Mouse (Mus musculus) forebrain, embryonic 12.5 days (tissue): ENCODE data around the gene Rcsd1. TPM values are rescaled to one million over a fixed set of nuclear protein-coding genes. Genes with fewer than 3 reads are reported as not detected.
A peak's percentile ranks its signal among the peaks of the same experiment; 100 is the strongest.

Experiments used
- ATAC-seq: fragments of 200-750 bp; cut with Nextera tagmentation; 2 replicates; pipeline ENCODE4 v1.8.0; 2017; ENCODE audit warnings: moderate TSS enrichment; ENCODE audit not compliant: low FRiP score
- H3K27ac ChIP-seq: fragments of 300-500 bp; sonication (generic); 2 replicates; pipeline ENCODE4 v1.5.1; 2016; ENCODE audit warnings: mild to moderate bottlenecking
- H3K27me3 ChIP-seq: fragments of 300-500 bp; sonication (generic); 2 replicates; pipeline ENCODE4 v1.6.1; 2016; ENCODE audit warnings: mild to moderate bottlenecking
- H3K36me3 ChIP-seq: fragments of 300-500 bp; sonication (generic); replicated peaks from 2 replicates; pipeline ENCODE4 v1.6.1; 2016; ENCODE audit warnings: mild to moderate bottlenecking
- H3K4me1 ChIP-seq: fragments of 300-500 bp; sonication (generic); 2 replicates; pipeline ENCODE4 v1.6.1; 2016
- H3K4me2 ChIP-seq: fragments of 300-500 bp; sonication (generic); 2 replicates; pipeline ENCODE4 v1.6.1; 2016; ENCODE audit warnings: mild to moderate bottlenecking, moderate library complexity
- H3K4me3 ChIP-seq: fragments of 300-500 bp; sonication (generic); replicated peaks from 2 replicates; pipeline ENCODE4 v1.5.1; 2016; ENCODE audit warnings: mild to moderate bottlenecking
- H3K9ac ChIP-seq: fragments of 300-500 bp; sonication (generic); 2 replicates; pipeline ENCODE4 v1.6.1; 2016; ENCODE audit warnings: mild to moderate bottlenecking
- H3K9me3 ChIP-seq: fragments of 300-500 bp; sonication (generic); 2 replicates; pipeline ENCODE4 v1.6.1; 2016
- WGBS: fragments of 180-500 bp; shearing (Covaris S2); methylation state at CpG from one replicate; pipeline ENCODE4 v1.1.7; 2016; 5-methylcytosine and 5-hydroxymethylcytosine counted together
- polyA plus RNA-seq: library from polyadenylated mRNA; unstranded; fragments of >200 nt; fragmentation: Nextera tagmentation; extraction: Ambion mirVana; gene quantifications from 2 replicates; pipeline ENCODE4 v1.2.1, GENCODE M21; 2016

The Rcsd1 gene
- polyA plus RNA-seq, 1 experiment from 2014 or later = 8.1 TPM

DNA sequence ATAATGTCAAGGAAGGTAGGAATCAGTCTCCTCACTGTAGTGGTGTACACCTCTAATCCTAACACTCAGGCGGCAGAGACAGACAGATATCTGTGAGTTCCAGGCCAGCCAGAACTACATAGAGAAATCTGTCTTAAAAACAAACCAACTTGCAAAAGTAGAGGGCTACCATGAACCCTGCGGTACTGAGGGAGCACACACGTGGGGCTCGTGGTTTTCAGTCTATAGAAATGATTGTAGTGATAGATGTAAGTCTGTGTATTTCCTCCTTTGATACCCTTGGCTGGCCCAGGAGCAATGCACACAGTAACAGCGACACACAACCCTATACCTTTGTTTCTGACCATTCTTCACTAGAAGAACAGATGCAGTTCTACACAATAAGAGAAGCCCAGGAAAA, 2.4 kb upstream of the Rcsd1 start:
- 91% methylated on average over 5 of the region's 5 CpGs for WGBS
- peaks cover 7% of the 10 kb centered on the region for H3K4me1 ChIP-seq
- H3K4me3 ChIP-seq = no peak overlapping the region
- ATAC-seq = no peak
- no peak overlapping the region for H3K4me2 ChIP-seq
- H3K27ac ChIP-seq = no peak overlapping the region
- peaks cover 30% of the 10 kb centered on the region for H3K27me3 ChIP-seq
- no peaks in the 10 kb centered on the region for H3K9me3 ChIP-seq
- H3K9ac ChIP-seq = no peak overlapping the region
- H3K36me3 ChIP-seq = no peaks in the 10 kb centered on the region

- no peak overlapping the region; the same call in 1 of the 2 replicates for H3K4me3 ChIP-seq
- ATAC-seq = no peak
- H3K27me3 ChIP-seq = peaks cover 59% of the 10 kb centered on the region
- no peak overlapping the region for H3K27ac ChIP-seq
- no peak overlapping the region for H3K9ac ChIP-seq
- WGBS = 35% methylated on average over 9 of the region's 9 CpGs
- peak overlapping the region; percentile 99 for H3K4me2 ChIP-seq
- peaks cover 7% of the 10 kb centered on the region for H3K4me1 ChIP-seq
- H3K9me3 ChIP-seq = no peaks in the 10 kb centered on the region
- H3K36me3 ChIP-seq = no peaks in the 10 kb centered on the region
These were observed 724 bp downstream of the Rcsd1 start for GRCm38 (mm10) chr1:165708686-165709380.

DNA sequence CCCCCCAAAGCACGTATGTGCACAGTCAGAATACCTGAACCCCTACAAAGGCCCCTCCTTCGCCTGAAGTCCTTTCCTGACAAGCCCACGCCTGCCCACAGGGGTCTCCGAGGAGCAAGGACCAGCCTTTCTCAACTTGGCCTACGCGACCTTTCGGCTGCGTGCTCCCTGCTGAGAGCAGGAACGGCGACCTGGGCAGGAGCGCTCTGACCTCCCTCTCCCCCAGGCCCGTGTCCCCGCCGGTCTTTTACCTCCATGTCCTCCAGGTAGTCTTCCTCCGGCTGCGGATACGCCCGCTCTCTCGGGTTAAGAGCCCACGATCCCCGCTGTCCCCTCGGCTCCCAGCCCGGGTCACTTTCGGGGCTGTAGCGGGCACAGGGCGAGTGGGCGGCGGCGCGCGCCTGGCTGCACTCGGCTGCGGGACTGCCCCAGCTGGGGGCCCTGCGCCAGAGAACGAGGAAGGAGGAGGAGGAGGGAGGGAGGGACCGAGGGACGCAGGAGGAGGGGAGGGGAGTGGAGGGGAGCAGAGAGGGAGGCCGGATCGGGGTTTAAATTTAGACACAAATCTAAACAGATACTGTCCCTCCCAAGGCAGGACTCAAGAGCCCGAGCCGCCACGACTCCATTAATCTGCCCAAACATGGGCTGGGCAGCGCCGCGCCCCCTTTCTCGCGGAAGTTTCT, 1.8 kb downstream of the Rcsd1 start:
- no peak overlapping the region for H3K27ac ChIP-seq
- peak overlapping the region; percentile 99 for H3K4me2 ChIP-seq
- ATAC-seq = peak; percentile 77
- H3K9me3 ChIP-seq = no peaks in the 10 kb centered on the region
- no peaks in the 10 kb centered on the region for H3K36me3 ChIP-seq
- peak overlapping the region; percentile 70 for H3K9ac ChIP-seq
- under 1% methylated on average over 47 of the region's 47 CpGs for WGBS
- peaks cover 64% of the 10 kb centered on the region for H3K27me3 ChIP-seq
- H3K4me1 ChIP-seq = peaks cover 8% of the 10 kb centered on the region
- peak overlapping the region; percentile 60 for H3K4me3 ChIP-seq

DNA sequence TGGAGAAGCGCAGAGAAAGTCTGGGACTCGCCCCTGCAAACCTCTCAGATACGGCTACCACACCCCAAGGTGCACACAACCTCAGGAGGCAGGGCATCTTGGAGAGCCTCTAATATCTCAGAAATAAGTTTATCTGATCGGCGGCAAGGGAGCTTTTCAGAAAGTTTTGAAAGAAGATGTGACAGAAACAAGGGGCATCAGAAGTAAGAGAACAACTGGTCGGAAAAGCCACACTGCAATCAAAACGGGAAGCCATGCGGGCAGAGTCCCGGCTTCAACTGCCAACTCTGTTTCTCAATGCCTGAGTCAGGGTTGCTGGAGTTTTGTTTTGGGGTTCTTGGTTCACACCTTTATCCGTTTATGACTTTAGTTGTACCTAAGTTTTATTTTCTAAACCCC, 2.3 kb downstream of the Rcsd1 start:
- Histone ChIP-seq H3K27me3 (peaks cover 69% of the 10 kb centered on the region), H3K36me3 (no peaks in the 10 kb centered on the region), H3K9me3 (no peaks in the 10 kb centered on the region), H3K27ac (no peak overlapping the region), H3K4me2 (peak overlapping the region; percentile 99), H3K4me1 (peaks cover 13% of the 10 kb centered on the region), H3K9ac (0 out of 2 replicates have a peak overlapping the region, but pooled peaks have one; percentile 70), H3K4me3 (peak overlapping the region; percentile 60)
- 0 out of 2 replicates have a peak, but pooled peaks have one; percentile 7 for ATAC-seq
- WGBS = 20% methylated on average over 10 of the region's 10 CpGs

DNA sequence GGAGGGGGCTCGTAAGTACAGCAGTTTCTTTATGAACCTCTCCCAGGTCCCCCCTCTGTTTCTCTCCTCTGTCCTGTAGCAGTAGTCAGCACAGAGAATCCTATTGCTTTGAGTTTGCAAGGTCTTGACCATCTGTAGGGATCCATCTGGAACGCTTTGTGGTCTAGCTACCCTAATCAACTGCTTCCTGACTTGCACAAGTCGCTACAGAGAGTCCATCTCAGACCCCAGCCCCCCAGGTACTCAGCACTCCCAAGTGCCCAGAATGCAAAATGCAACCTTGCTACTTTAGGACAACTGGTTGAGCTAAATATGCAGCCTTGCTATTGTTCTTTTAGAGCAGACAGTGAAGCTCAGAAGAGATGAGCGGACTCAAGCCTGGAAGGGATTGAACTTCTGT, 3.1 kb downstream of the Rcsd1 start:
- H3K9ac ChIP-seq = no peak overlapping the region
- WGBS = 73% methylated on average over 4 of the region's 4 CpGs
- no peaks in the 10 kb centered on the region for H3K36me3 ChIP-seq
- no peak overlapping the region for H3K4me3 ChIP-seq
- H3K4me1 ChIP-seq = peaks cover 13% of the 10 kb centered on the region
- H3K27ac ChIP-seq = no peak overlapping the region
- 0 out of 2 replicates have a peak overlapping the region, but pooled peaks have one; percentile 99 for H3K4me2 ChIP-seq
- no peak for ATAC-seq
- H3K27me3 ChIP-seq = peaks cover 72% of the 10 kb centered on the region
- H3K9me3 ChIP-seq = no peaks in the 10 kb centered on the region

DNA sequence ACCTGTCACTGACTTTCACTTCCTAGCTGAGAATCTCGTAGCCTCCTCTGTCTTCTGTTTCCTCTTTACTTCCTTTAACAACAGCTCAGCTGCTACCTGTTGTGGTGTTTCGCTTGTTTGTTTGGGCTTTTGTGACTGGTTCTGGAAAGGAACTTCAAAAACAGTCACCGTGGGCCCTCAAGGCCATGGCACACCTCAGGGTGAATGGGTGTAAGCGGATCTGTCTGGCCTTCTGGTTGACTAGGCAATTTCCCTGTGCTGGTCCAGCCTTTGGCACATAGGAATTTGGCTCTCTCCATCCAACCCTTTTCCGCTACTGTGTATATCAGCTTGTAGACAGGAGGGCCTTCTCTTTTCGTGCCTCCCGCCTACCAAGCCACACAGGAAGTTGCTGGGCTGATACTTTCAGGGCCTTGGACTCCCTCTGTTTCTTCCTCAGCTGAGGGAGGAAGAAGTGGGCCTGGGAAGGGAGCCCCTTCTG, 3.6 kb downstream of the Rcsd1 start:
- peaks cover 75% of the 10 kb centered on the region for H3K27me3 ChIP-seq
- 87% methylated on average over 7 of the region's 7 CpGs for WGBS
- no peaks in the 10 kb centered on the region for H3K9me3 ChIP-seq
- H3K4me1 ChIP-seq = peaks cover 13% of the 10 kb centered on the region
- no peak overlapping the region for H3K4me2 ChIP-seq
- no peak for ATAC-seq
- no peak overlapping the region for H3K27ac ChIP-seq
- H3K4me3 ChIP-seq = no peak overlapping the region
- no peak overlapping the region for H3K9ac ChIP-seq
- H3K36me3 ChIP-seq = no peaks in the 10 kb centered on the region

DNA sequence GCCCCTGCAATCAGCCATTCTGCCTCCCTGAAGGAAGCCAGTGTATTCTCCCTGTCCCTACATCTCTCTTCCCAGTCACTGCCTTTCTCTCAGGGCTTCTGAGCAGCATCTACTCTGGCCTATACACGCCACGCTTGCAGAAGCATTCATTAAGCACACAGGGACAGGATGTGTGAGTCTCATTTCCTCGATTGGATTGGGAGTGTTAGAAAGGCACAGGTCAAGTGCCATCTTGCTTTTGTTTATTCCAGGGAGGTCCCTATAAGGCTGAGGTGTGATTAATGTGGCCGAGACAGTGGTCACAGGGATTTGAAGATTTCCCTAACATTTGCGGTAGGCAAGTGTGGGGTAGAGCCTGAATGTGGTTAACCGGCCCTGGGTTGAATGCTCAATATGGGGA, 4.2 kb downstream of the Rcsd1 start:
- ATAC-seq = no peak

GRCm38 (mm10) chr1:165704841-165705240, 4.7 kb downstream of the Rcsd1 start:
- no peaks in the 10 kb centered on the region for H3K36me3 ChIP-seq
- H3K9me3 ChIP-seq = no peaks in the 10 kb centered on the region
- H3K9ac ChIP-seq = no peak overlapping the region
- peaks cover 75% of the 10 kb centered on the region for H3K27me3 ChIP-seq
- H3K4me3 ChIP-seq = no peak overlapping the region
- ATAC-seq = no peak
- H3K4me2 ChIP-seq = no peak overlapping the region
- H3K4me1 ChIP-seq = peaks cover 13% of the 10 kb centered on the region
- no peak overlapping the region for H3K27ac ChIP-seq
- 84% methylated on average over 3 of the region's 3 CpGs for WGBS

More for the DNA sequence above, 4.2 kb downstream of the Rcsd1 start:
- no peak overlapping the region for H3K27ac ChIP-seq
- no peak overlapping the region for H3K9ac ChIP-seq
- H3K4me1 ChIP-seq = peaks cover 13% of the 10 kb centered on the region
- H3K9me3 ChIP-seq = no peaks in the 10 kb centered on the region
- H3K36me3 ChIP-seq = no peaks in the 10 kb centered on the region
- WGBS = 80% methylated on average over 6 of the region's 6 CpGs
- H3K4me3 ChIP-seq = no peak overlapping the region
- H3K4me2 ChIP-seq = no peak overlapping the region
- H3K27me3 ChIP-seq = peaks cover 78% of the 10 kb centered on the region

DNA sequence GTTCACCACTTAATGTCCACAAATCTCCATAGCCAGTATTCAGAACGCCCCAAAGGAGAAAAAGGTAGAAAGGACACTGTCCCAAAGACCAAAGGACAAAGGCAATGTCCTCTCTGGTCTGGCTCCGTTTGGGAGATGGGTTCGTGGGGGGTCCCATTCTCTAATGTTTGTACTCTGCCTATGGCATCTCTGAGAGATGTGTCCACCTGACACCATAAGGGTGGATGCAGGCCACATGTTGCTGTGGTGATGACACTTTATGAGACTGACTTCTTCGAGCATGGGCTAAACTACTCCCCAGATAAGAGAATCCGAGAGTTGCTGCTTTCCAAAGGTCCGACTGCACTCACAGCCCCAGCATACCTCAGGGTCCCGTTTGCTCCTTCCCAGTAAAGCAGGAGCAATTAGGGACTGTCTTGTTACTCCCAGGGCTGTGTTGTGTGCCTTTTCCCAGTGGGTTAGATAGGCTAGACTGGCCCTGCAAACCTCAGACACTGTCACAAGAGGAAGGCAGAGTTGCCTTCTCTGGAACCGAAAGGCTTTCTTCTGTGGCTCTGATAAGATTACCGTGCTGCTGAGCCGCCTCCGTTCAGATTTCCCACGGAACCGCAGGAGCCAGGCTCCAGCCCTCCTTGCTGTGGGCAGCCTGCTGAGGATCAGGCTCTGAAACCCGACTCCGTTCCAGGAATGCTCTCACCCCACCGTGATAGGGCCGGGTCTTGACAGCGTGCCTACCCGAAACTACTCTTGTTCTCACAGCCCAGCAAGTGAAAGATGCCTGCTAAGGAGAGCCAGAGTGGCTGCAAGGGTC, 7.1 kb downstream of the Rcsd1 start:
- Histone ChIP-seq H3K36me3 (no peaks in the 10 kb centered on the region), H3K9ac (no peak overlapping the region; the same call in 1 of the 2 replicates), H3K27me3 (peaks cover 56% of the 10 kb centered on the region), H3K4me2 (peak overlapping the region; percentile 45), H3K4me1 (peaks cover 5% of the 10 kb centered on the region), H3K27ac (no peak overlapping the region), H3K4me3 (no peak overlapping the region), H3K9me3 (no peaks in the 10 kb centered on the region)
- 14% methylated on average over 19 of the region's 19 CpGs for whole genome bisulfite sequencing
- no peak for ATAC-seq

DNA sequence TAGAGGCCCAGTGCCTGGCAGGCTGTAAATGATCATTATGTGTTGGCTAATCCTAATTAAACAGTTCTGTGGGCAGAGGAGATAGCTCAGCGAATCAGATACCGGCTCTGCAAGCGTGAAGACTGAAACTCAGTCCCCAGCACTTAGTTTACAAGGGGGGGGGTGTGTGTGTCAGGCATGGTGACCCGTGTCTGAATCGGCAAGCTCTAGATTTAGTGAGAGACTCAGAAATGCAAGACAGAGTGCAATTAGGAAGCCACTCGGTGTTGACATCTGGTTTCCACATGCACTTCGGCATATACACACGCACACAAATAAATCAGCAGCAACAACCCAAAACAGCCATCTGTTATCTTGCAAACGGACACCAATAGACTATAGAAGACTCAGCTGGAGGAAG, 8.0 kb downstream of the Rcsd1 start:
- H3K9ac ChIP-seq = no peak overlapping the region
- H3K4me2 ChIP-seq = no peak overlapping the region
- no peak for ATAC-seq
- H3K27ac ChIP-seq = no peak overlapping the region
- H3K9me3 ChIP-seq = no peaks in the 10 kb centered on the region
- H3K4me3 ChIP-seq = no peak overlapping the region
- peaks cover 5% of the 10 kb centered on the region for H3K4me1 ChIP-seq
- WGBS = 75% methylated on average over 9 of the region's 9 CpGs
- peaks cover 47% of the 10 kb centered on the region for H3K27me3 ChIP-seq
- no peaks in the 10 kb centered on the region for H3K36me3 ChIP-seq

DNA sequence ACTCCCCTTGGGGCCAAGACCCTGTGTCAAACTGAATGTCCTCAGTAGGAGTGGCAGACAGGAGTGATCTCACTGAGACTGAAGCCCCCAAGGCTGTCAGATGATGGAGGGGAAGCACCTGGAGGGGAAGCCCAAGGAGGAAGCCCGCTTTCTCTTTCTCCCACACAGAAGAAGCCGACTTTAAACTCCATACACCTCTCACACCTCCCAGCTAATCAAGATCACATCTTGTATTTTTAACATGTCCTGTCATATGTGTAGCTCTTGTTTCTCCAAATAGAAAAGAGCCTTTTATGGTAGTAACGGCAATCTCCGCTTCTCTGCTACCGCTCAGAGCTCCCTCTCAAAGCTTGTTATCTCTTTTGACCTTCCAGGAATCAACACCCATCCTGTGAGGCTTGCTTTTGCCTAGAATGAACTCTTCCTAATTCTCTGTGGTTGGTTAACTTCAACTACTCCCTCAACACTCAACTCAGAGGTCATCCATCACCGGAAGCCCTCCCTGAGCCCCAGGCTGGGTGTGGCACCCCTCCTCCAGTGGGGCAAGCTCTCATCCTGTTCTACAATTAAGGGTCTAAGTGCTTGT, 8.5 kb downstream of the Rcsd1 start:
- peaks cover 42% of the 10 kb centered on the region for H3K27me3 ChIP-seq
- no peak overlapping the region for H3K27ac ChIP-seq
- no peak overlapping the region for H3K4me2 ChIP-seq
- H3K36me3 ChIP-seq = no peaks in the 10 kb centered on the region
- H3K9ac ChIP-seq = no peak overlapping the region
- H3K4me1 ChIP-seq = peaks cover 5% of the 10 kb centered on the region
- WGBS = 87% methylated on average over 6 of the region's 6 CpGs
- ATAC-seq = no peak
- H3K9me3 ChIP-seq = no peaks in the 10 kb centered on the region
- no peak overlapping the region for H3K4me3 ChIP-seq

GRCm38 (mm10) chr1:165700376-165700815, 9.2 kb downstream of the Rcsd1 start:
- no peak overlapping the region for H3K9ac ChIP-seq
- peaks cover 36% of the 10 kb centered on the region for H3K27me3 ChIP-seq
- no peak for ATAC-seq
- 64% methylated on average over 7 of the region's 7 CpGs for whole genome bisulfite sequencing
- no peak overlapping the region for H3K4me3 ChIP-seq
- H3K4me2 ChIP-seq = no peak overlapping the region
- H3K27ac ChIP-seq = no peak overlapping the region
- H3K9me3 ChIP-seq = no peaks in the 10 kb centered on the region
- no peaks in the 10 kb centered on the region for H3K36me3 ChIP-seq
- peaks cover 6% of the 10 kb centered on the region for H3K4me1 ChIP-seq
